Mouse (Mus musculus): ENCODE measurements at regions not wholly inside any gene's neighbourhood (a gene's known extent, or its start where the extent isn't known, plus 50 kb on each side); places are given as distances from the start of the nearest gene placed in this dataset.

DNA sequence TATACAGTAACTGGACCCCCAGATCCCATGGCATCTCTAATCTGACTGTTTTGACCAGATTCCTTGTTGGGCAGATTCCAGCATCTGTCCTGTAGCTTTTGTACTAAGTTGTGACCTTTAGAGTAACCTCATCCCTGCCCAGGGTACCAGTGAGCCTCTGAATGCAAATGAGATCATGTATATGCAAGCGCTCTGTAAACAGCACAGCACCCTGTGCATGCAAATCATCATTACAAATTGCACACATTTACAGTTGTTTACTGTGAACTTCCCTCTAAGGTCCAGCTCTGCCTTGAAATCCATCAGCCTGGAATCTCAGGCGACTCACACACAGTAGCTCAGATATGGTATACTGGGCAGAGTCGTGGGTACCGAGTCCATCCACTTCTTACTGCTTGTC, 258.6 kb upstream of the Dusp10 start:
- no peak for DNase-seq

DNA sequence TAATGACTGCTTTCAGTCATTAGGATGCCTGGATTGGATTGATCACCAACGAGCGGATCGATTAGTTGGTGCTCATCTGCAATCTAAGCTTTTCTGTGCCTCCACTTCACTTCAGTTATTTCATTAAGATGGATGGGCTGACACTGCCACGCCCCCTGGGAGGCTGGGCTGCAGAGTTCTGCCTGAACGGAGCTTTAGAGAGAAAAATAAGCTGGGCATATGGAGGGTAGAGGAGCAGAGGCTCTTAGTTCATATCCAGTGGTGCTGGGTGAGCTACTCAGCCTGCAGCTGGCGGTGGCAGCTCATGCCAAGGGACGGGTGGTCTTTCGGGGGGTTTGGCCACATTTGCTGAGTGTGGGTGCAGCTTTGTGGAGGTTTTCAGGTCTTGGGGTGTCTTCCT, 256.4 kb upstream of the Dusp10 start:
- DNase-seq = no peak

DNA sequence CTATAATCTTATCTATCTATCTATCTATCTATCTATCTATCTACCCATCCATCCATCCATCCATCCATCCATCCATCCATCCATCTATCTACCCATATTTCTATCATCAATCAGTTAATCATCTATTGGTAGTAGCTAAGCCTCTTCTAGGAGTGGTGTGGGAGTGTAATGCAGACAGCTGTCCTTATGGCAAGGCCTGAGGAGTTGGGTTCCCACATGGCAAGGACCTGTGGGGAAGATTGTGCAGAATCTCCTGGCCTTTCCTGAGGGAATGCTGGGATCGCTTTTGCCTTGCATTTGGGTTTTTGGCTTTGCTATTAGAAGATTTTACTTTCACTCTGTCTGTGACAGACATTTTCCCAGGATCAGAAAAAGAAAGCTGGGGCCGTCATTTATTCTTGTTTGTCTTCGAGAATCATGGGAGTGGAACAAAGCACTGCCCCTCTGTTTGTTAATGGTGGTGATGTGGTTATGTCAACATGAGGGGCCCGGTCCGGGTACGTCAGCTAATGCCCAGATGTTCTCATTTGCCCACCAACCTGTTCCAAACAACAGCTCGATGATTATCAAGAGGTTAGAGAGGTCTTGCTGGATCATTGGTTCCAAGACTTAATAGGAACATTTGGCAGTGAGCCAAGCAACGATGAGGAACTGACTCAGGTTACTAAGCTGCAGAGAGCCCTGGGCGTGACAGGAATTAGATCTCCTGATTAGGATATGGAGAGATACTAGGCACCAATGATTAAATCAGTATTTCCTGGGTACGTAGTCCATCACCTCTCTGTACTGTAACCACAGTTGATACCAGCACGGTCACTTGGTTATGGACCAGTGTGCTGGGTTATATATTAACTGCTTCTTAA, 249.0 kb upstream of the Dusp10 start:
- DNase-seq = no peak

DNA sequence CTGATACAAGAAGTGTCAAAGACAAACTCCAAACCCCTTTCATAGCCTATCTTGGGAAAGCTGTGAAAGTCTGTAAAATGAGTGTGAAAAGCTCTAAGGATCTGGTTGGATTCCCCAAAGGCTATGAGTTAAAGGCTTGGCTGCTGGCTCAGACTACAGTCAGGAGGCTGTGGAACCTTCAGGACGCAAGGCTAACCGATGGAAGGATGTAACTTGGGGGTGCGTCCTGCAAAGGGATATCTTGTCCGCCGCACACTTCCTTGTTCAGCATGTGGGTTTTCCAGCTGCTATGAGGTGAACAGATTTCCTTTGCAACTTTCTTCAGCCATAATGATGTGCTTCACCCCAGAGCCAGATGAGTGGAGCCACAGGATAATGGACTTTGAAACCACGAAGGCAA, 240.3 kb upstream of the Dusp10 start:
- no peak for DNase-seq

DNA sequence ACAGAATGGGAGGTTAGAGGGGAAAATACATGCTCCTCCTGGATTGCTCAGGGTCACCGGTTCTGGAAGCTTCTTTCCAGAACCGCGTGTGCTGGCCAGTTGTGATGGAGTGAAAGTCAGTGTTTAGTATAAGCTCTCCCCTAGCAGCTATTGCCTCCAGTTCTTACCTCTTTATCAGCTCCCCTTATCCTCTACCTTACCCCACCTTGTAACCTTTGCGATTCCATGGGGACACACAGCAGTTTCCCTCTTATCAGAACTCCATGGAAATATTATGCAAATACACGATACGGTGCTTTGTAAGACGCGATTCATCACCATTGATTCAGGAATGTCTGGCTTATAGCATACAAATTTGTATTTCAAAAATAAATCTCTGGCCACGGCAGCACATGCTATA, 232.9 kb upstream of the Dusp10 start:
- no peak for DNase-seq

DNA sequence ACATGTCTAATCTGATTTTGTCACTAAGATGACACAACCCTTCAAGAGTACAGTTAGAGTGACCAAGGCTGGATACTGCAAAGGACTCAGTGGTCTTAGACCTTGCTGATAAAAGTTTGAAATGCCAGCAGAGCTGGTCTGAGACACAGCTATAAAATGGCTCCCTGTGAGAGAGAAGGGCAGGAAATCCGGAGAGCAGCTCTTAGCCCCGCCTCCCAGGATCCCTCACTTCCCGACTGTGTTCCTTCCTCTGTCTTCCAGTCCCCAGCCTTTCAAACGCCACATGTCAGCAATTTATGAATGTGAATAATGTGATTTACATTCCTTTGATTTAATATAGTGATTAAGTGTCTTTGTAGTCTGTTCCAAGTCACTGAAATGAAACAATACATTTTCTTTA, 232.3 kb upstream of the Dusp10 start:
- no peak for DNase-seq

DNA sequence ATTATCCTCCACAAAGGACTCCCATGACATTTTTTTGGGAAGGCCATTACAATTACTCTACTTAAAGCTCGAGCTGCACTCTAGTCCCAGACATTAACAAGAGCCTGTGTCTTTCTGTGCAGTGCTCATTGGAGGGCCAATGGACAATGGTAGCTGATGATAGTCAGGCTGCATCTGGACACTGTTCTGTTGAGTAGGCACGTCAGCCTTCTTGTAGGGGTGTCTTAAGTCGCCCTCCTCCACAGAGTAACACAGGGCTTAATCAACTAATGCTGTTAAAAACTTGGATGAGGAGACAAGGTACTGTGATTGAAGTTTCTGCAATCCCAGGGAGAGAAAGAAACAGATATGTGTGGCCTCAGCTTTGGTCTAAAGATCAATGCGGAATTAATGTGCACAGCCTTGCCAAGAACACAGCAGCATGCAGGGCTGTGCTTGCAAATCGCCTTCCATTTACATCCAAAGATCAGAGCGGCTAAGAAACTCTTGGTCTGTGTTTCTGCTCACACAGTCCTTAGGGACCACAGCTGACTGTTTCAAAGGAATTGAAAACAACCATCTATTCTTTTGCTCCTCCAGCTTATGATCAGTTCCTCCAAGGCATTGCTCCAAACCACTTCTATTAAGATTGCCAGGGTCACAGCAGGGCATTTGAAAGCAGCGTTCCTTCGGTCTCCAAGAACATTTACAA, 229.5 kb upstream of the Dusp10 start:
- no peak for DNase-seq

DNA sequence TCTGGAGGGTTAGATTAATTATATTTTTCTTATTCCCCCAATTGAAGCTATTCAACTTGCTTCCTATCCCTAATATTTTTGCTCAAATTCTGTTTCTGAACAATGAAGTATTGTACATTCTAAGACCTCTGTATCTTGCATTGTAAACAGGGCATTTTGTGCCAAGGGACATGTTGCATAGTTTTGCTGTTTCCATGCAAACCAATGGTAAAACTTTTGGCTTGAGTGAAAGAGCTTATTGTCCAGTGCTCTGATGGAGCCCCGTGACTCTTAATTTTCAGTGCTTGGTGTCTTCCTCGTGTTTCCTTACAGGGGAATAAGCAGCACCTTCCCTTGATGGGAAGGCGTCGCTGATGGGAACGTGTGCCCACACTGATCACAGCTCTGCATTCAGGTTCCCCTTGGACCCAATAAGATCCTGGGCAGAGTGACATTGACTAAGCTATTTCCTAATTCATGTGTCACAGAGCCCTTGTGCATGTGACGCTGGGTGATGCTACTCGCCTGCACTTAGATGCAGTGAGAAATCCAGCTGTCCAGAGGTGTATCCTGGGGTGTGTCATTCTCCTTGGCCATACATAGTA, 220.8 kb upstream of the Dusp10 start:
- no peak for DNase-seq

DNA sequence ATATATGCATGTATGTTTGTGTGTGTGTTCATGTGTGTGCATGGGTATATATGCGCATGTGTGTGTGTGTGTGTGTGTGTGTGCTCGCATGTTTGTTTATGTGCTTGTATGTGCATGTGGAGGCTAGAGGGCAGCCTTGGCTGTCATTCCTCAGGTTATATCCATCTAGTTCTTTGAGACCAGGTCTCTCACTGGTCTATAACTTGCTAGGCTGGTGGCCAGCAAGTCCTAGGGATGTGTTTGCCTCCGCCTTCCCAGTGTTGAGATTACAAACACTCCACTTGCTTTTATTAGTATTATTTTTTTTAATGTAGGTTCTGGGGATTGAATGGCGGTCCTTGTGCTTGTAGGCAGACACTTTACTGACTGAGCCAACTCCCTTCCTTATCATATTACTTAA, 219.8 kb upstream of the Dusp10 start:
- no peak for DNase-seq

DNA sequence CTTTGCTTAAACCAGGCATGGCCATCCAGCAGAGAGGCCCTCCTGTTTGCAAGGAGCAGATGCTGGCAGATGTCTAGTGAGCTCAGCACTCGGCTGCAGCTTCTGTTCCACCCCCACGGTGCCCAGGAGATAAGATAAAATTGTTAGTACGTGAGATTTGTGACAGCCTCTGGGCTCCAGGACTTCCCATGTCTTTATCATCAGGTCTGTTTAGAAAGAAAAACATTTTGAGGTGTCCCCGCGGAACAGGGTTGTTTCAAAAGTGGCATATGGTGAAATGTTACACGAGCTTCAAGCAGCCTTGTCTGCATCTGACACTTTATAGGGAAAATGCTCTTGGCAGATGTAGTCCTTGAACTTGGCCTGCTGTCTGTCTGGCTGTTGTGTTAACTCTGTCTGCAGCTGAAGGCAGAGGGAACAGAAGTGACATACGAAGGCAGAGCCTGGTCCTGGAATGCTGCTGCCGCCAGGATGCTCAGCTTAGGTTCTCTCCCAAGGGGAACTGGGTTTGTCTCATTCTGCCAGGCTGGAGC, 219.1 kb upstream of the Dusp10 start:
- peak; percentile 11 for DNase-seq

DNA sequence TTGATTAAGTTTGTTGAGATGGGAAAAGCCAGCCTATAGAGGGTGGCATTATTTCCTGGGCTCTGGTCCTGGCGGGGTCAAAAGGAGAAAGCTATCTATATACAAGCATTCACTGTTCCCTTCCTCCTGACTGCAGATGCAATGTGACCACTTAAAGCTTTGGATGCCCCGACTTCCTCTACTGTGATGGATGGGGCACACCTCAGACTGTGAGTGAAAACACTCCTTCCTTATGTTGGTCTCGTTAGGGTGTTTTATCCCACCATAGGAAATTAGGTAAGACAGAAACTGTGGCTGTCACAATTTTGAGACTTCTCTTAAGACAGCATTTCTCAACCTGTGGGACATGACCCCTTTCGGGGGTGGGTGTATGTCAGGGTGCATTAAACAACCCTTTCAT, 210.8 kb upstream of the Dusp10 start:
- DNase-seq = no peak

DNA sequence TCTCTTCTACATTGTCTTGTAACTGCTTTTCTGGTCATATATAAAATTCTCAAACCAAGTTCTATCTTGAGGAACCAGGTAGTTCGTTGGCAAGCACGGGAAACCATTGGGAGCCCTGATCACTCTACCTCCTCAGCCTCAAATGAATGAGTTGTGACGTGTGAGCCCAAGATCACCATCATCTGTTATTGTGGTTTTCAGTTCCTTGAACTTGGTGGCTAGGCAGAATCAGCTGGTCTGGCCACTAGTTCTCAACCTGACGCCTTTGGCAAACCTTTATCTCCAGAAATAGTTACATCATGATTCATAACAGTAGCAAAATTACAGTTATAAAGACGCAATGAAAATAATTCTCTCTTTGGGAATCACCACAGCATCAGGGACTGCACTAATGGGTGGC, 209.7 kb upstream of the Dusp10 start:
- no peak for DNase-seq

DNA sequence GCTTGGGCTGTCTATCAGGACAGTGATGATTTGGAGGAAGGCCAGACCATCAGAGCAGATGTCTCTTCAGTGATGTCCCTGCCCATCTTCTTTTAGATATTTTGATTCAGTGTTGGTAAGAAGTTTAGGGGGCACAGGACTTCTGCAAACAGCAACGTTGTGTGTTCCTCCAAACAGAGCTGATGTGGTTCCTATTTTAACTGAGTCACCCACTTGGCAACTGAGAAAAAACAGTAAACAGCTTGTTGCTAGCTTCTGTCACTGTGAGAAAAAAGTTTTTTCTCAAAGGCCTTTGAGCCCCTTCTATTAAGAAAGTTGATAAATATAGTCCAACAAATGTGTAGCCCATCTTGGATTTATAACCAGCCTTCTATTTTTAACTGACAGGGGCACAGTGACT, 209.3 kb upstream of the Dusp10 start:
- DNase-seq = no peak

DNA sequence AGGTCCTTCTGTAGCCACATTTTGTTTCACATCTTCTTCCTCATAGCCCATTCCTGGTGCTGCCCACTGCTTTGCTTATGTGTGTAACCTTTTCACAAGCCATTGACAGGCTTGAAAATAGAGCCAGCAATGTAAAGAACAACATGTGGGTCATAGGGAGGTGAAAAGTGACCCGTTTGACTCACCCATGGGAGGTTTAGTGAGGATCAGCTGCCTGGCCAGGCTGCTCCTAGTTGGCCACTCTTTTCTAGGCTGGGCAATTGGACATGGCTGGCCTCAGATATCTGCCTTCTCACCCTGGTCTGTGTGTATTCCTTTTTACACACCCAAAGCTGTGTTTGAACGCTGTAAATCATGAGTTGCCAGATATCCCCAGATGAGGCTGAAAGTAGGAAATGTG, 208.8 kb upstream of the Dusp10 start:
- DNase-seq = no peak

DNA sequence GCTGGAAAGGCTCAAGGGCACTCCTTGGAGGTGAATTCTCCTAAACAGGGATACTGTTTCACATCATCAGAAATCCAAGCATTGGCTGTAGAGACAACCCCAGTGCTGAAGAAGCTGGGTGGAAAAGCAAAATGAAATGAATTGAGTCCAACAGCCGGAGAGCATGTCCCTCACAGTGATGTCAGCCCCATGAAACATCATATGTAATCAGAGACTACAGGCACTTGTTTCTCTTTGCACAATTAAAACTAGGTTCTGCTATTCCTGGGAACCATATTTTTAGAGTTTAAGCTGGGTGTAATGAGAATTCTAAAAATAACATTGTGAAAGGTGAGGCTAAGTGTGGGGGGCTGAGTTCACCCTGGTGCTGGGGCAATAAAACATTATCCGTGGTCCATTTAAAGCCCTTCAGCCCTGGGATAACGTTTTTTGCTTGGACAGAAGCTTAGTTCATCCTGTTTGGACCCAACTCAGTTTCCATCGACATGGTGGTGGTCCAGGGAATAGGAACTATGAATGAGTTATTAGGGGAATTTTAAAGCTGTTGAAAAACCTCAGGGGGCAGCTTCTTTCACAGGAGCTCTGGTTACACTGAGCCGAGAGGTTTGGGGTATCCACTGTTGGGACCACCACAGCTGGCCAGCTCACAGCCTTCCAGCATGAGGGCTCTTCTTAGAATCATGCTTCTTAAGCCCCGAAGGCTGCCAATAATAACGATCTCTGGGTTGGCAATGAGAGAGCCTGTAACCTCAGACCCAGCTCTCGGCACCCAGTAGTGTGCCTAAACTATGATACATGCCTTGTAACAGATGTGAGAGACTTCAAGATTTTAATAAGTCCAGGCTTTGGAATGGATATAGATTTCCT, 206.0 kb upstream of the Dusp10 start:
- no peak for DNase-seq

DNA sequence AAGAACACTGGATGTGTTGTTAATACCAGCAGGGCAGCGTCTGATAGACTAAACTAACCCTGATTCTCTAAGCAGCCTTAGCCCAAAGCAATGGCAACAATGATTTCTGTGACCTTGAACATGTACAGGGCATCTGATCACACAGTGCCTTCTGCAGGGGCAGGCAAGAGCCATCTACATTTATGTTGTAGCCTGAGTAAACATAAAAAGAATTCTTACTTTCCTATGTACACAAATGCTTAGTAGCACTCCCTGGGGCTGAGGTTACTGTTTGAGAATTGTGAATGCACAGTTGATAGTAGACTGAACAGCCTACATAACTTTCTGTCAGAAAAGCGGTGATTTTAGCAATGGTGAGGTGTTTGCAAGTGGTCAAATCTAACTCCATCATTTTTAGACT, 204.9 kb upstream of the Dusp10 start:
- DNase-seq = no peak

DNA sequence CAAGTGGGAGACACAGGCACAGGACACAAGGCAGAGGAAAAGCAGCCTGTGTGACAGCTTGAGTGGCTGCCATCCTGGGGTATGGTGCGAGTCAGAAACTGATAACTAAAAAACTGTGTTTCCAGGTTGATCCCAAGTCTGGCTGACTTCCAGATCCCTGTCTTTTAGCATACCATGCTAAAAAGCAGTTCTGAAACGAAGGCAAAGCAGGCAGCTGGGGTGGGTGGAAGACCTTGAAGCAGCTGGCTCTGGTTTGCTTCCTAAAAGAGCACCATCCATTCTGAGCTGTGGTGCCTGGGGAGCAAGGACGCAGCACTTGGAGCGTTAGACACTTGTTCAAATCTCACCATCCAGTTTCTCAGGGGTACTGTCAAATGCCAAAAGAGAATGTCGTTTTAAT, 192.5 kb upstream of the Dusp10 start:
- no peak for DNase-seq

DNA sequence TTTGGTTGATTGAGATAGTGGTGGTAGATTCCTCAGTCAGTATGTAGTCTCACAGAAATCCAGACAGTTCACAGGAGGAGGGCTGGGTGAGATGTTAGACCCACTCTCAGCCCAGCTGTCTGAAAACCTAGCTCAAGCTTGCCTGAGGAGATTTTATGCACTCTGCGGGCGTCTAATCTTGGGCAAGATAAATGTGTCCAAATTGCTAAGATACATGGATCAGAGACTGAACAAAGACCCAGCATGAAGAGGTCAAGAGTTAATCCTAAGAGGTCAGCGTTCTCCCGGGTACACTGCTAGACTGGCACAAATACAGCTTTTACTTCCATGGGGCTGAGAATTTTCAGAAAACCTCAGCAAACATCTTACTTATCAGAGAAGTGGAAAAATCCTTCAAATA, 186.8 kb upstream of the Dusp10 start:
- DNase-seq = no peak

DNA sequence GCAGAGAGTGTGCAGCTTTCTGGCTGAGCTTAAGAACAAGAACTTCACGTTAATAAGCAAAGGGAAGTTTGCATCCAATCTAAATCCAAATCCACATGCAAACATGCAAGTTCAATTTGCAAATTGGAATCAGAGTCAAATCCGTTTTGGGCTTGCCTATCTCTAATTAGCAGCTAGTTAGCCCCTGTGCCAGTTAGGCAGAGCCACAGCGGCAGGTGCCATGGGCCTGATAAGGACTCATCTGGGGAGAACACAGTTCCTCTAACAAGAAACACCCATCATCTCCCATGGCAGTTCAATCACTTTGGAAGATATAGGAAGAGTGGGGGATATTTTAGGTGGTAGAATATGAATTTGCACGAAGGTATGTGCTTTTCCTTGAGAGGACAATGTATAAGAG, 168.0 kb upstream of the Dusp10 start:
- DNase-seq = no peak

DNA sequence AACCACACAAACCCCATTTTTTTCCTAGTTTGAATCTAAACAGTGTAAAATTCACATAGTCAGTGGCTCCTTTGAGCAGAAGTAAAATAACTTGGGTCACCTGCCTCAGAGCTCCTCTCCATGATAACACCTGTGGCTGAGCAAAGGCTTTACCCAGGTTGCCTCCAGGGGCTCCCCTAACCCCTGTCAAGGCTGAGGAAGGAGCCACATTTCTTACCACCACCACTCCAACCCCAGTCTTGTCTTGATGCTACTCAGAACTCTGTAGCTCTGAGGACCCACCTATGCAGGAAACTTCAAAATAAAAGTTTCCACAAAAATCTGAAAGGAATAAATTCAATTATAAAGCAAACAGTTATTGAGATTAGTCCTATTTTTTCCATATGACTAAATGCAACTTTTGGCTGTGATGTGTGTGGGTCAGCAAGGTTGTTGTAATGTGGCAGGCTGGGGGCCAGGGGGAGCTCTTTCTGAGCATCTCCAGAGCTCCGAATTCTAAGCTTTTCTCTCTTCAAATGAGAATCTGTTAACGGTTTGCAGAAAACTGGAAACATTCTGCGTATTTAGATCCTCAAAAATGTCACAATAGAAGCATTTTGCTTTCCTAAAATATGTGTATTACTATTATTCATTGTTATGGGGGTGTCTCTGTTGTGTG, 159.0 kb upstream of the Dusp10 start:
- DNase-seq = peak; percentile 9

DNA sequence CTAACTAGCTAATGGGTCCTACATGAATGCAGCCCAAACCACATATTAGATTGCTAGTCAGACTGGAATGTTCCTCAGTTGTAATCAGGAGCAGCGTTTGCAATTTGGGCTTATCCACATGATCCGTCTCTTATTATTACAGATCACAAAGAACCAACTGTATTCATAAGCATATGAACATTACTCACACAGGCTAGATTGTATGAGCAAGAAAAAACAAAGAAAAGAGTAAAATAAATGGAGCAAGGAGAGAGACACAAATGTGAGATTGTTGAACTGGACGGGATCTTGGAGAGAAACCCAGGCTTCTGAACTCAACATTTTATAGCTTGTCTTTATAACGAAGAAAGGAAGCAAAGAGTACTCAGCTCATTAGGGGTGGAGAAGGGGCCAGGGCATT, 148.0 kb upstream of the Dusp10 start:
- no peak for DNase-seq

DNA sequence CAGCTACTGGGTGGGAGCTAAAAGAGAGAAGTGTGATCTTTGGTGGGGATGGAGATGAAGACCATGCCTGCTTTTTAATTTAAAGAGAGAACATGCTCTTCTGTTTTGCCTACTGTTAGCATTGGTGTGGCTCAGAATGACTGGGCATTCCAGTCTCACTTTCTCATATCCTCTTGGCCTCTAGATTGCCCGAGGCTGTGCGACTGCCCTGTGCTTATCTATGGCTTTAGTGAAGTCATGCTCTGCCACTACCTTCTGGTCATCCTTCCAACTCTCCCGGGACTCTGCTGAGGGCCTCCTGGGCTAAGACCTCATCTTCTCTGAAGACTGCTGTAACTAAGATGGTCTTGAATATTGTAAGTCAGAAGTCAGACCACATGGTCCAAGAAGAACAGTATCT, 147.5 kb upstream of the Dusp10 start:
- no peak for DNase-seq
